Mouse (Mus musculus): Measurements from ENCODE around the gene Rdx. TPM values are rescaled to one million over a fixed set of nuclear protein-coding genes. Genes with fewer than 3 reads are reported as not detected.
A peak's percentile ranks its signal among the peaks of the same experiment; 100 is the strongest.
"Not testable (repeated sequence)": the region's sequence is repeated elsewhere in the genome, so short reads cannot be mapped to it uniquely, and the experiment has no call there.

Rdx gene
- total RNA-seq, 2 experiments from 2014 or later = 101 to 103 TPM

DNA sequence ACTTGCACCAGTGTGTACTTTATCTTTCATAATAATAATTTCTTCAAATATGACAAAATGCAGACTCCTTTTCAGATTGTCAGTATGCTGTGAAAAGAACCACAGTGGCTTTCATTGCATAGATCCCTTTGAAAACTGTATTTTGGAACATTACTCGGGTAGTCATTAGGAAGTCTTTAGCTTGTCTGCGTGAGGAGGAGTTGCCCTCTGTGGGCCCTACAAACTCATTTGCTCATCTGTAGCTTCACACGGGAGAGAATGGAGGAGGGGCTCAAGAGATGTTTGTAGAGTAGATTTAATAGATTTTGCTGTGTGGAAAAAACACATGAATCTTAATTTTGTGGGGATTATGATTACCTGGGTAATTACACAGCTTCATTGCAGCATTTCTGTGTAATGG is 2.6 kb downstream of the Rdx start:
- DNase-seq = no peak
- intact Hi-C loops (cut with DNase I; ENCODE audit: low total_unique reads) = no loop called here

- intact Hi-C loops (cut with DNase I; ENCODE audit: low total_unique reads) = no loop called here
- DNase-seq = no peak
Observed at GRCm38 (mm10) chr9:52050361-52050760, 3.4 kb downstream of the Rdx start.

GRCm38 (mm10) chr9:52052221-52052620 is 5.2 kb downstream of the Rdx start:
- intact Hi-C loops (cut with DNase I; ENCODE audit: low total_unique reads) = no loop called here
- DNase-seq = no peak

- DNase-seq = no peak
- intact Hi-C loops (cut with DNase I; ENCODE audit: low total_unique reads) = no loop called here
Observed at GRCm38 (mm10) chr9:52055313-52055712, 8.3 kb downstream of the Rdx start.

GRCm38 (mm10) chr9:52059788-52060187 is 12.8 kb downstream of the Rdx start:
- intact Hi-C loops (cut with DNase I; ENCODE audit: low total_unique reads) = no loop called here
- DNase-seq = no peak

DNA sequence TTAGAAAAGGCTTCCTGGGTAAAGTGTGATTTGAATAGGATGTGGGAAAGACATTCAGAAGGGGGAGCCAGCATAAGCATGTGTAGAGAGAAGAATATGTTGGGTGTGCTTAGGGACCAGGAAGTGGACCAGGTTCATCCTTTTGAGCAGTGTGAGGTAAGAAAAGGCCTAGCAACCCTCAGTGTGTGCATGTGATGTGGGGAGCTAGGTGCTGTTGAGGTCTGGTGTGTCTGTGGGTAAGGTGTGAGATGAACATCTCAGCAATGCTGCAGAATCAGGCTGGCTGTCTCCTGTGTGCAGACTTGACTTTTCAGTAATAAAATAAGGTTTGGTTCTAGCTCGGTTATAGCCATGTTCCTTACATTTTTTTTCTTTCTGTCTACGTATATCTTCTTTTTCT is 23.1 kb downstream of the Rdx start:
- intact Hi-C loops (cut with DNase I; ENCODE audit: low total_unique reads) = no loop called here
- DNase-seq = no peak

DNA sequence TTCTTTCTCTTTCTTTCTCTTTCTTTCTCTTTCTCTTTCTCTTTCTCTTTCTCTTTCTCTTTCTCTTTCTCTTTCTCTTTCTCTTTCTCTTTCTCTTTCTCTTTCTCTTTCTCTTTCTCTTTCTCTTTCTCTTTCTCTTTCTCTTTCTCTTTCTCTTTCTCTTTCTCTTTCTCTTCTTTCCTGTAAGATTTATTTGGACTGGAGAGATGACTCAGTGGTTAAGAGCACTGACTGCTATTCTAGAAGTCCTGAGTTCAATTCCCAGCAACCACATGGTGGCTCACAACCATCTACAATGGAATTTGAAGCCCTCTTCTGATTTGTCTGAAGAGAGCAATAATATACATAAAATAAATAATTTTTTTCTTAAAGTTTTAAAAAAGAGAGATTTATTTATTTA is 24.4 kb downstream of the Rdx start:
- intact Hi-C loops (cut with DNase I; ENCODE audit: low total_unique reads); DNase-seq: not testable (repeated sequence)

GRCm38 (mm10) chr9:52072202-52072601 is 25.2 kb downstream of the Rdx start:
- DNase-seq = no peak
- intact Hi-C loops (cut with DNase I; ENCODE audit: low total_unique reads) = no loop called here

GRCm38 (mm10) chr9:52076089-52076488 is 29.1 kb downstream of the Rdx start:
- intact Hi-C loops (cut with DNase I; ENCODE audit: low total_unique reads) = no loop called here

GRCm38 (mm10) chr9:52077692-52078091 is 30.7 kb downstream of the Rdx start:
- DNase-seq = no peak
- intact Hi-C loops (cut with DNase I; ENCODE audit: low total_unique reads) = no loop called here

More at GRCm38 (mm10) chr9:52076089-52076488, 29.1 kb downstream of the Rdx start:
- DNase-seq = no peak

- no peak for DNase-seq
- intact Hi-C loops (cut with DNase I; ENCODE audit: low total_unique reads) = no loop called here
Observed at GRCm38 (mm10) chr9:52081979-52082378, 35.0 kb downstream of the Rdx start.

DNA sequence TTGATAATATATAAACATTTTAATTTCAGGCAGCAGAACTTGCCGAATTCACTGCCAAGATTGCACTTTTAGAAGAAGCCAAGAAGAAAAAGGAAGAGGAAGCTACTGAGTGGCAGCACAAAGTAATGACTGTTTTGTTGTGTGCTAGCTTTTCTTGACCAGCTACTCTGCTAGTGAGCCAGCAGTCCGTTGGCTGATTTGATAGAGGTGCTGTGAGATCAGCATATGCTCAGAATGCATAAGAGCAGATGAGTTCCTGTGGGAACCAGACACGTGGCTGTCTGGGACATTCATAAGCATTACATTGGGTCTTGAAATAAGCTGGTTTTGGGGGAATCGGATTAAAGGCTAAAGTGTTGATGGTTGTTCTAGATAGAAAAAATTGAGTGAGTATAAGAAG is 35.4 kb downstream of the Rdx start:
- intact Hi-C loops (cut with DNase I; ENCODE audit: low total_unique reads) = no loop called here
- no peak for DNase-seq

DNA sequence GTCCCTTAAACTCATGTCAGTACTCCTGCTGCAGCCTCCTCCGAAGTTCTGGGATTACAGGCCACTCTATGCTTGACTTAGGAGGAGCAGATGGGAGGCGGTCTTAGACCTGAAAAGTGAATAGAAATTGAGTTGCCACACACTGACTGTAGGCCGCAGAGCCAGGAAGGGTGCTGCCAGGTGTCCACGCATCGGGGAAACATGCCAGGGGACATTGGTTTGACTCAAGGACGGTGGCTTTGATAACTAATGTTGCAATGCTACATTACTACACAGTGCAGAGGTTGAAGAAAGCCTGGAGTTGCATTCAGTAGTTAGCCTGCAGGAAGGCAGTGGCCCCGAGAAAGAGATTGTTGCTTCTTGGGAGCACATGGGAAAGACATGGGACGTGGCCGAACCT is 44.8 kb downstream of the Rdx start:
- intact Hi-C loops (cut with DNase I; ENCODE audit: low total_unique reads) = no loop called here
- no peak for DNase-seq

DNA sequence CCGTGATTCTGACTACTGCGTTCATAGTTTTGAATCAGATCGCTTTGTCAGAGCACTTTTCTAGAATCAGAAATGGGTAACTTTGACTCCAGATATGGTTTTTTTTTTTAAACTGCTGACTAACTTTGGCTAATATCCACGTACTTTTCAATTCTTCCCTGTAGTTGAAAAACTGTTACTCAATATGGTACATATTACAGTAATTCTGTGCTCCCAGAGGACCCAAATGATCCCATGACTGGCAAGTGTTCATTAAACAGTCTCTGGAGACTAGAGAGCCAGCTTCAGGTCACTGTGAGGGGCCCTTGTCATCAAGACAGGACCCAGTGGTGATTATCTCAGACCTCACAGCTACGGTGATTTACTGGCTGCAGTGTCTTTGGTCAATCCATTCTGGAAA is 45.3 kb downstream of the Rdx start:
- no peak for DNase-seq
- intact Hi-C loops (cut with DNase I; ENCODE audit: low total_unique reads) = no loop called here

- intact Hi-C loops (cut with DNase I; ENCODE audit: low total_unique reads) = no loop called here
Observed at GRCm38 (mm10) chr9:52093108-52093507, 46.1 kb downstream of the Rdx start.

GRCm38 (mm10) chr9:52094016-52094415 is 47.0 kb downstream of the Rdx start:
- no peak for DNase-seq
- intact Hi-C loops (cut with DNase I; ENCODE audit: low total_unique reads) = no loop called here

More at GRCm38 (mm10) chr9:52093108-52093507, 46.1 kb downstream of the Rdx start:
- DNase-seq = no peak

DNA sequence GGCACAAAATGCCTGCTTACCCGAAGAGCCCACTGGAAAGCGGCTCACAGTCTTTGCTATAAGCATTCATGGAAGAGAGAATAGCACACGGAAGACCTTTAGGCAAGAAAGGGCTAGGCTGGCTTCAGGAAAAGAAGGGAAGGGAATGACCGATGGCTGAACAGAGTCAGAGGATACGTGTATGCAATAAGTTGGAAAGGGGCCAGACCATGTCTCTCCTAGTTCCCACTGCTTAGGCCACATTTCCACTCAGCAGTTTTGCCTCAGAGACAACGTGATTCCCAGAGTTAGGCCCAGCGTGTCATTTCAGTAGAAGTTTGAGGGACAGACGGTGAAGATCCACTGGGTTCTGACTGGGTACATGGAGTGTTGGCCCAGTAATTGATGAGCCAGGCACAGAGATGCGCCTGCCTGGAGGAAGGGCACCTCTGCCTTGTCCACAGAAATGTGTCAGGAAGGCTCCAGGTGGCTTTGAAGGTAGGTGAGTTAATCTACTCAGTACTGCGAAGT is 47.6 kb downstream of the Rdx start:
- DNase-seq = no peak
- intact Hi-C loops (cut with DNase I; ENCODE audit: low total_unique reads) = no loop called here

- intact Hi-C loops (cut with DNase I; ENCODE audit: low total_unique reads) = loop anchor here (5.0 kb wide), 1 partner anchor 118 kb away; no protein-coding TSS in a partner anchor
- DNase-seq = no peak
Observed at GRCm38 (mm10) chr9:52095666-52096065, 48.7 kb downstream of the Rdx start.

DNA sequence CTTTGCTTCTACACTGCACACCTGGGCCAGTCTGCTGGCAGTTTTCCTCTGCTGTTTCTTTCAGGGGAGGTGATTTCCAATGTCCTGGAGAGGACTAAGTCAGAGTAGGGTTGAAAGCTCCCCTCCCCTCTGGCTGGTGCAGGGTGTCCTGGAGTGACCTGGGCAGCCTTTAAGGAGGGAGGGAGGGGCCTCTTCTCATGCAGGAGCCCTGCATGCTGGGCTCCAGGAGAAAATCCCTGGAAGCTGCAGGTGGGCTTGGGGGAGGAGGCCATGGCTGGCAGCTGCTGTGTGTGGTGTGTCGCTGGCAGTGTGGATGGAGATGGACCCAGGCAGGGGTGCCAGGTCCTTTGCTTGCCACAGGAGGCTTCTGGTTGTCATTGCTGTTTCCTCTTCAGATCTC is 50.4 kb downstream of the Rdx start:
- no peak for DNase-seq
- intact Hi-C loops (cut with DNase I; ENCODE audit: low total_unique reads) = loop anchor here (5.0 kb wide), 1 partner anchor 120 kb away; no protein-coding TSS in a partner anchor

- DNase-seq = peak; percentile 78
- intact Hi-C loops (cut with DNase I; ENCODE audit: low total_unique reads) = loop anchor here (5.0 kb wide), 1 partner anchor 121 kb away; no protein-coding TSS in a partner anchor
Observed at GRCm38 (mm10) chr9:52098600-52098999, 51.6 kb downstream of the Rdx start.

- no peak for DNase-seq
- intact Hi-C loops (cut with DNase I; ENCODE audit: low total_unique reads) = loop anchor here (5.0 to 10.0 kb wide), 2 partner anchors 74 to 113 kb away; no protein-coding TSS in a partner anchor
Observed at GRCm38 (mm10) chr9:52100426-52100825, 53.5 kb downstream of the Rdx start.
